Mouse (Mus musculus) hindbrain, embryonic 11.5 days (tissue): ENCODE data around the gene Npepps. TPM values are rescaled to one million over a fixed set of nuclear protein-coding genes. Genes with fewer than 3 reads are reported as not detected.
A peak's percentile ranks its signal among the peaks of the same experiment; 100 is the strongest.
"Not testable (repeated sequence)": the region's sequence is repeated elsewhere in the genome, so short reads cannot be mapped to it uniquely, and the experiment has no call there.

ENCODE experiments used
- ATAC-seq: fragments of 200-750 bp; cut with Nextera tagmentation; 2 replicates; pipeline ENCODE4 v1.8.0; 2017; ENCODE audit warnings: mild to moderate bottlenecking, moderate TSS enrichment, moderate library complexity; ENCODE audit not compliant: low FRiP score
- DNase-seq: peaks from one replicate; pipeline ENCODE4 v3.0.0-alpha.2; 2015; ENCODE audit warnings: low spot score
- H3K27ac ChIP-seq: fragments of 300-500 bp; sonication (generic); 2 replicates; pipeline ENCODE4 v1.5.1; 2014; ENCODE audit warnings: mild to moderate bottlenecking, low read depth, low read length
- H3K27me3 ChIP-seq: fragments of 300-500 bp; sonication (generic); 2 replicates; pipeline ENCODE4 v1.6.1; 2014; ENCODE audit warnings: mild to moderate bottlenecking, low read length, moderate library complexity, mixed read lengths; ENCODE audit not compliant: control insufficient read depth, insufficient read depth
- H3K36me3 ChIP-seq: fragments of 300-500 bp; sonication (generic); 2 replicates; pipeline ENCODE4 v1.6.1; 2014; ENCODE audit warnings: mild to moderate bottlenecking, low read length, moderate library complexity, mixed read lengths; ENCODE audit not compliant: control insufficient read depth, insufficient read depth
- H3K4me1 ChIP-seq: fragments of 300-500 bp; sonication (generic); replicated peaks from 2 replicates; pipeline ENCODE4 v1.6.1; 2014; ENCODE audit warnings: low read length, mixed read lengths; ENCODE audit not compliant: control insufficient read depth, insufficient read depth
- H3K4me2 ChIP-seq: fragments of 300-500 bp; sonication (generic); replicated peaks from 2 replicates; pipeline ENCODE4 v1.6.1; 2014; ENCODE audit warnings: mild to moderate bottlenecking, low read depth, low read length
- H3K4me3 ChIP-seq: fragments of 300-500 bp; sonication (generic); 2 replicates; pipeline ENCODE4 v1.5.1; 2014; ENCODE audit warnings: low read depth, low read length
- H3K9ac ChIP-seq: fragments of 300-500 bp; sonication (generic); 2 replicates; pipeline ENCODE4 v1.6.1; 2014; ENCODE audit warnings: low read depth, low read length
- H3K9me3 ChIP-seq: fragments of 300-500 bp; sonication (generic); 2 replicates; pipeline ENCODE4 v1.6.1; 2016; ENCODE audit warnings: low read length; ENCODE audit not compliant: control insufficient read depth
- WGBS: fragments of 180-500 bp; shearing (Covaris S2); extraction: QIAGEN DNeasy Blood & Tissue Kit; methylation state at CpG from one replicate; pipeline ENCODE4 v1.1.7; 2014; 5-methylcytosine and 5-hydroxymethylcytosine counted together
- polyA plus RNA-seq: library from polyadenylated mRNA; unstranded; fragments of >200 nt; fragmentation: Nextera tagmentation; extraction: Ambion mirVana; gene quantifications from 2 replicates; pipeline ENCODE4 v1.2.1, GENCODE M21; 2014

Gene Npepps
- polyA plus RNA-seq, 1 experiment from 2014 or later = 108 TPM

- ATAC-seq (no peak), DNase-seq (peak; percentile 36)
- H3K4me2 ChIP-seq = no peak overlapping the region
- peaks cover 4% of the 10 kb centered on the region; the same call in 1 of the 2 replicates for H3K27me3 ChIP-seq
- no peak overlapping the region for H3K27ac ChIP-seq
- no peaks in the 10 kb centered on the region for H3K9me3 ChIP-seq
- H3K4me3 ChIP-seq = no peak overlapping the region
- H3K4me1 ChIP-seq = peaks cover 3% of the 10 kb centered on the region; the same call in 1 of the 2 replicates
- 96% methylated on average over 3 of the region's 3 CpGs for WGBS
- H3K36me3 ChIP-seq = no peaks in the 10 kb centered on the region
- no peak overlapping the region for H3K9ac ChIP-seq
These were observed 33.7 kb upstream of the Npepps start for GRCm38 (mm10) chr11:97314110-97314509.

GRCm38 (mm10) chr11:97312871-97313270 is 32.4 kb upstream of the Npepps start:
- not testable (repeated sequence) for H3K27ac ChIP-seq, H3K9me3 ChIP-seq, H3K4me2 ChIP-seq, H3K9ac ChIP-seq, H3K4me1 ChIP-seq, H3K36me3 ChIP-seq, H3K4me3 ChIP-seq, ATAC-seq, H3K27me3 ChIP-seq, DNase-seq
- 85% methylated on average over 1 of the region's 1 CpGs for WGBS

GRCm38 (mm10) chr11:97310895-97311631 is 30.6 kb upstream of the Npepps start:
- Histone ChIP-seq H3K27ac (no peak overlapping the region), H3K4me3 (peak overlapping the region; percentile 19; the same call in 1 of the 2 replicates), H3K9ac (peak overlapping the region; percentile 40; the same call in 1 of the 2 replicates), H3K9me3 (no peaks in the 10 kb centered on the region), H3K27me3 (peaks cover 4% of the 10 kb centered on the region; the same call in 1 of the 2 replicates), H3K4me1 (peaks cover 3% of the 10 kb centered on the region; the same call in 1 of the 2 replicates), H3K4me2 (peak overlapping the region; percentile 65), H3K36me3 (no peaks in the 10 kb centered on the region)
- DNase-seq = peak; percentile 55
- no peak for ATAC-seq
- 6% methylated on average over 18 of the region's 18 CpGs for WGBS

GRCm38 (mm10) chr11:97309911-97310571 is 29.6 kb upstream of the Npepps start:
- Histone ChIP-seq H3K36me3 (no peaks in the 10 kb centered on the region), H3K9me3 (no peaks in the 10 kb centered on the region), H3K4me3 (peak overlapping the region; percentile 35), H3K4me2 (peak overlapping the region; percentile 65), H3K27me3 (peaks cover 4% of the 10 kb centered on the region; the same call in 1 of the 2 replicates), H3K4me1 (peaks cover 3% of the 10 kb centered on the region; the same call in 1 of the 2 replicates), H3K27ac (no peak overlapping the region), H3K9ac (peak overlapping the region; percentile 57)
- ATAC-seq (peak; percentile 59), DNase-seq (peak; percentile 84)
- WGBS = under 1% methylated on average over 25 of the region's 25 CpGs

- Histone ChIP-seq H3K27me3 (peaks cover 4% of the 10 kb centered on the region; the same call in 1 of the 2 replicates), H3K27ac (no peak overlapping the region), H3K4me2 (peak overlapping the region; percentile 65), H3K4me3 (peak overlapping the region; percentile 35), H3K36me3 (no peaks in the 10 kb centered on the region), H3K4me1 (peaks cover 3% of the 10 kb centered on the region; the same call in 1 of the 2 replicates), H3K9ac (peak overlapping the region; percentile 57), H3K9me3 (no peaks in the 10 kb centered on the region)
- no peak for ATAC-seq
- WGBS = 4% methylated on average over 9 of the region's 9 CpGs
- DNase-seq = peak; percentile 51
These were observed 29.0 kb upstream of the Npepps start for GRCm38 (mm10) chr11:97309451-97309836.

- no peak for ATAC-seq
- peaks cover 4% of the 10 kb centered on the region; the same call in 1 of the 2 replicates for H3K27me3 ChIP-seq
- no peak for DNase-seq
- H3K9ac ChIP-seq = no peak overlapping the region
- H3K36me3 ChIP-seq = no peaks in the 10 kb centered on the region
- H3K4me3 ChIP-seq = no peak overlapping the region
- H3K27ac ChIP-seq = no peak overlapping the region
- no peak overlapping the region; the same call in 1 of the 2 replicates for H3K4me2 ChIP-seq
- H3K9me3 ChIP-seq = no peaks in the 10 kb centered on the region
- H3K4me1 ChIP-seq = peaks cover 3% of the 10 kb centered on the region; the same call in 1 of the 2 replicates
- 44% methylated on average over 3 of the region's 3 CpGs for WGBS
These were observed 28.5 kb upstream of the Npepps start for GRCm38 (mm10) chr11:97308806-97309450.

- ATAC-seq = no peak
- Histone ChIP-seq H3K27me3 (peaks cover 4% of the 10 kb centered on the region; the same call in 1 of the 2 replicates), H3K4me2 (no peak overlapping the region), H3K9ac (no peak overlapping the region), H3K4me3 (no peak overlapping the region), H3K36me3 (no peaks in the 10 kb centered on the region), H3K4me1 (peaks cover 3% of the 10 kb centered on the region; the same call in 1 of the 2 replicates), H3K27ac (no peak overlapping the region), H3K9me3 (no peaks in the 10 kb centered on the region)
- 93% methylated on average over 11 of the region's 11 CpGs for WGBS
- no peak for DNase-seq
These were observed 27.0 kb upstream of the Npepps start for GRCm38 (mm10) chr11:97307294-97308069.

GRCm38 (mm10) chr11:97304631-97305030 is 24.2 kb upstream of the Npepps start:
- no peaks in the 10 kb centered on the region; the same call in 1 of the 2 replicates for H3K4me1 ChIP-seq
- DNase-seq (no peak), ATAC-seq (no peak)
- H3K9me3 ChIP-seq = no peaks in the 10 kb centered on the region
- 78% methylated on average over 5 of the region's 5 CpGs for WGBS
- no peak overlapping the region for H3K9ac ChIP-seq
- H3K27ac ChIP-seq = no peak overlapping the region
- no peak overlapping the region for H3K4me2 ChIP-seq
- H3K36me3 ChIP-seq = no peaks in the 10 kb centered on the region
- H3K27me3 ChIP-seq = peaks cover 4% of the 10 kb centered on the region; the same call in 1 of the 2 replicates
- no peak overlapping the region for H3K4me3 ChIP-seq
